Mouse (Mus musculus) stomach, embryonic 14.5 days (tissue): Measurements from ENCODE around the gene Disc1. TPM values are rescaled to one million over a fixed set of nuclear protein-coding genes. Genes with fewer than 3 reads are reported as not detected.

Source experiments
- ATAC-seq: fragments of 200-750 bp; cut with Nextera tagmentation; 2 replicates; pipeline ENCODE4 v1.8.0; 2017; ENCODE audit warnings: low read depth, moderate TSS enrichment; ENCODE audit not compliant: insufficient number of reproducible peaks, insufficient read depth, low FRiP score
- H3K27ac ChIP-seq: fragments of 300-500 bp; sonication (generic); 2 replicates; pipeline ENCODE4 v1.5.1; 2014; ENCODE audit warnings: mild to moderate bottlenecking, low read length, moderate library complexity, mixed read lengths
- H3K27me3 ChIP-seq: fragments of 300-500 bp; sonication (generic); 2 replicates; pipeline ENCODE4 v1.6.1; 2014; ENCODE audit warnings: low read length, control low read depth, mixed read lengths; ENCODE audit not compliant: control insufficient read depth, insufficient read depth
- H3K36me3 ChIP-seq: fragments of 300-500 bp; sonication (generic); 2 replicates; pipeline ENCODE4 v1.6.1; 2014; ENCODE audit warnings: mild to moderate bottlenecking, control low read depth, low read length, moderate library complexity, mixed read lengths; ENCODE audit not compliant: control insufficient read depth, insufficient read depth
- H3K4me1 ChIP-seq: fragments of 300-500 bp; sonication (generic); 2 replicates; pipeline ENCODE4 v1.6.1; 2014; ENCODE audit warnings: low read length, control low read depth, mixed read lengths; ENCODE audit not compliant: control insufficient read depth, insufficient read depth
- H3K4me2 ChIP-seq: fragments of 300-500 bp; sonication (generic); replicated peaks from 2 replicates; pipeline ENCODE4 v1.6.1; 2014; ENCODE audit warnings: low read depth, low read length, control low read depth
- H3K4me3 ChIP-seq: fragments of 300-500 bp; sonication (generic); 2 replicates; pipeline ENCODE4 v1.5.1; 2014; ENCODE audit warnings: low read depth, low read length, control low read depth
- H3K9ac ChIP-seq: fragments of 300-500 bp; sonication (generic); replicated peaks from 2 replicates; pipeline ENCODE4 v1.6.1; 2014; ENCODE audit warnings: low read depth, mild to moderate bottlenecking, control low read depth, low read length, moderate library complexity, mixed read lengths
- H3K9me3 ChIP-seq: fragments of 300-500 bp; sonication (generic); 2 replicates; pipeline ENCODE4 v1.6.1; 2016; ENCODE audit warnings: low read depth, low read length, control low read depth; ENCODE audit not compliant: control insufficient read depth
- WGBS: fragments of 180-500 bp; shearing (Covaris S2); extraction: QIAGEN DNeasy Blood & Tissue Kit; methylation state at CpG from one replicate; pipeline ENCODE4 v1.1.7; 2014; 5-methylcytosine and 5-hydroxymethylcytosine counted together
- polyA plus RNA-seq: library from polyadenylated mRNA; unstranded; fragments of >200 nt; fragmentation: Nextera tagmentation; extraction: Ambion mirVana; gene quantifications from 2 replicates; pipeline ENCODE4 v1.2.1, GENCODE M21; 2014

The Disc1 gene
- polyA plus RNA-seq, 1 experiment from 2014 or later = 3.0 TPM

DNA sequence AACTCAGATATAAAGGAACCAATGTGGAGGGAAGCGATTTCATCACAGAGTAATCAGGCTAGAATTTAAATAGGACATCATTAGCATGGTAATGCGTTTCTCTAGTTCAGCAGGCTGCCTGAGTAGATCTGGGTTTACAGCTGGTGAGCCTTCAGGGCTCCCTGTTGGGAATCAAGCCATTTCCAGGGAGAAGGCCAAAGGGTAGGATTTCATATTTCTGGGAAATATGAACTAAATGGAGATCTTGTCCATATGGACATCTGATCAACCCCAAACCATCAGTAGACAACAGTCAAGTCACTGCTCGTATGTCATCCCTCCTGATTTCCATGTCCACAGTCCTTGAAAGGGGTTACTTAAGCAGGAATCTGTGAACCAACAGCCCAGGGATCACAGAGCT is 115.6 kb downstream of the Disc1 start:
- no peaks in the 10 kb centered on the region for H3K4me1 ChIP-seq
- no peak for ATAC-seq
- H3K27ac ChIP-seq = no peak overlapping the region
- H3K4me2 ChIP-seq = no peak overlapping the region
- 57% methylated on average over 3 of the region's 3 CpGs for WGBS
- no peaks in the 10 kb centered on the region for H3K27me3 ChIP-seq
- no peaks in the 10 kb centered on the region for H3K36me3 ChIP-seq
- H3K9ac ChIP-seq = no peak overlapping the region
- no peak overlapping the region for H3K4me3 ChIP-seq
- no peaks in the 10 kb centered on the region for H3K9me3 ChIP-seq

GRCm38 (mm10) chr8:125171531-125171930 is 117.5 kb downstream of the Disc1 start:
- WGBS = 80% methylated on average over 2 of the region's 2 CpGs
- H3K27me3 ChIP-seq = no peaks in the 10 kb centered on the region
- H3K9me3 ChIP-seq = no peaks in the 10 kb centered on the region
- no peak for ATAC-seq
- no peaks in the 10 kb centered on the region for H3K4me1 ChIP-seq
- H3K4me2 ChIP-seq = no peak overlapping the region
- no peaks in the 10 kb centered on the region for H3K36me3 ChIP-seq
- H3K27ac ChIP-seq = no peak overlapping the region
- H3K4me3 ChIP-seq = no peak overlapping the region
- H3K9ac ChIP-seq = no peak overlapping the region

GRCm38 (mm10) chr8:125174237-125174636 is 120.2 kb downstream of the Disc1 start:
- no peak for ATAC-seq
- no peaks in the 10 kb centered on the region for H3K36me3 ChIP-seq
- H3K9ac ChIP-seq = no peak overlapping the region
- H3K27me3 ChIP-seq = no peaks in the 10 kb centered on the region
- no peak overlapping the region for H3K4me3 ChIP-seq
- 58% methylated on average over 7 of the region's 7 CpGs for WGBS
- H3K27ac ChIP-seq = no peak overlapping the region
- no peaks in the 10 kb centered on the region for H3K9me3 ChIP-seq
- no peak overlapping the region for H3K4me2 ChIP-seq
- H3K4me1 ChIP-seq = no peaks in the 10 kb centered on the region

DNA sequence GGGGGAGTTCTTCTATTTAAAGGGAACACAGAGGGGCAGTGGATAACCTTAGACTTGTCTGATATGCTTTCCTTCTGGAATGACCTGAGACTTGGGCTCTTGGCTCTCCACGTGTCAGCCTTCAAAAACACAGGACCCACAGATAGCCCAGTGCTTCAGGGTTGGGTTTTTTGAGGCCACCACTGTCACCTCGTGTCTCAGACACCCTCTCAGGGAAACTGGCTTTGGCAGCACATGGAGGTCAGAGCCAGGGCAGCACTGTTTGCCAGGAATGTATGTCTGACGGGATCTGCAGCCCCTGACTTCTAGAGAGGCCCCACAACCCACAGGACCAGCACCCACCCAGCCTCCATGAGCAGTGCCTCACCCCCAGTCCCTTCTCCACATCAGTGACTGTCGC is 120.9 kb downstream of the Disc1 start:
- Histone ChIP-seq H3K4me3 (no peak overlapping the region), H3K36me3 (no peaks in the 10 kb centered on the region), H3K4me1 (no peaks in the 10 kb centered on the region), H3K4me2 (no peak overlapping the region), H3K27ac (no peak overlapping the region), H3K27me3 (no peaks in the 10 kb centered on the region), H3K9ac (no peak overlapping the region), H3K9me3 (no peaks in the 10 kb centered on the region)
- 45% methylated on average over 4 of the region's 4 CpGs for WGBS
- ATAC-seq = no peak

DNA sequence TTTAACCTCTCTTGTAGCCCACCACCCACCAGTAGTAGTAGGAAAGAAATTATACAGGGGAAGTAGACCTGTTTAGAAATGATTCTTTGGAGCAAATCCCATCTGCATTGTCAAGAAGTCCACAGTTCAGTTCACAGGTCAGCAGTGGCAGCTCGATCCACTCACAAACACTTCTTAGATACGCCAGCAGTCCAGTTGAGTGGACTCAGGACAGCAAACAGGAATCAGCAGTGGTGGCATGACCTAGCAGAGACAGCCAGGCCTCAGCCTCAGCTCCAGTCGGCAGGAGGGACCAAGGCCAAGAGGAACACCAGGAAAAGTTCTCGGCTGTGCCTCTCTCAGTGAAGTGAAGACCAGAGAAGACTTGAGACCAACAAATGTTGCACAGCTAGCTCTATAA is 121.7 kb downstream of the Disc1 start:
- no peak overlapping the region for H3K27ac ChIP-seq
- no peak overlapping the region for H3K4me2 ChIP-seq
- no peak overlapping the region for H3K4me3 ChIP-seq
- H3K27me3 ChIP-seq = no peaks in the 10 kb centered on the region
- H3K4me1 ChIP-seq = no peaks in the 10 kb centered on the region
- no peaks in the 10 kb centered on the region for H3K9me3 ChIP-seq
- WGBS = 85% methylated on average over 4 of the region's 4 CpGs
- no peaks in the 10 kb centered on the region for H3K36me3 ChIP-seq
- ATAC-seq = no peak
- H3K9ac ChIP-seq = no peak overlapping the region

DNA sequence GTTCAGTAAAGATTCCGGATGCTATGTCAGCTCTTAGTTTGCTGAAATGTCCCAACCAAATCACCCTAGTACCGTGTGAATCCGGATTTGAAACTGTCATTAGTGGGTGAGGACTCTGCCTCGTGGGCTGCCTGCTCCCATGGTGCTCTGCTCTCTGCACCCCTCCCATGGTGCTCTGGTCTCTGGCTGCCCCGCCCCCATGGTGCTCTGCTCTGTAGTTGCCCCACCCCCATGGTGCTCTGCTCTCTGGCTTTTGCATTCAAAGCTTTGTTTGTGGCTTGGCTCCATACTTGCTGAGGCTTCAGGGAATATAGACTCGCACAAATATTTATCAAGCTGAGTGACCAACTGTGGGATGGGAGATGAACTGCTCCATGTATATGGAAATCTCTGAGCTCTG is 123.1 kb downstream of the Disc1 start:
- H3K27ac ChIP-seq = no peak overlapping the region
- no peaks in the 10 kb centered on the region for H3K36me3 ChIP-seq
- no peak overlapping the region for H3K9ac ChIP-seq
- H3K9me3 ChIP-seq = no peaks in the 10 kb centered on the region
- H3K4me1 ChIP-seq = no peaks in the 10 kb centered on the region
- H3K4me3 ChIP-seq = no peak overlapping the region
- WGBS = 80% methylated on average over 6 of the region's 6 CpGs
- ATAC-seq = no peak
- H3K4me2 ChIP-seq = no peak overlapping the region
- no peaks in the 10 kb centered on the region for H3K27me3 ChIP-seq

DNA sequence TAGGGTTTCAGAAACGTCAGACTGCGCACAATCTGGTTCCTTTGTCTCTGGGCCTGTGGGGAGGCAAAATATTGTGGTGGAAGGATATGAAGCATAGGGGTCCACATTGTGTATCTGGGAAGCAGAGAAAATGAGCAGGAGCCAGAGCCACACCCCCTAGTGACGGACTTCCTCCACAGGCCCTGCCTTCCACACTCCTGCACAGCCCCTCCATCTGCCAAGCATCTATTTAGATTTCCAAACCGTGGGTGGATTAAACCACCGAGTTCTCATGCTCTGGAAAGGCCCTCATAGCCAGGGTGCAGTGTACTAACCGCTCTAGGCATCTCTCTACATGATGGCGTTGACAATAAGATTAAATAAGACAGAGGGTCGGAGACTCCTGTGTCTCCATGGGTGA is 124.0 kb downstream of the Disc1 start:
- H3K36me3 ChIP-seq = no peaks in the 10 kb centered on the region
- no peak overlapping the region for H3K27ac ChIP-seq
- WGBS = 64% methylated on average over 8 of the region's 8 CpGs
- no peak overlapping the region for H3K4me3 ChIP-seq
- no peak for ATAC-seq
- H3K4me1 ChIP-seq = no peaks in the 10 kb centered on the region
- no peaks in the 10 kb centered on the region for H3K9me3 ChIP-seq
- no peak overlapping the region for H3K4me2 ChIP-seq
- no peak overlapping the region for H3K9ac ChIP-seq
- no peaks in the 10 kb centered on the region for H3K27me3 ChIP-seq

GRCm38 (mm10) chr8:125183548-125184451 is 129.8 kb downstream of the Disc1 start:
- Histone ChIP-seq H3K9ac (no peak overlapping the region), H3K27ac (no peak overlapping the region), H3K9me3 (no peaks in the 10 kb centered on the region), H3K4me3 (no peak overlapping the region), H3K4me1 (0 out of 2 replicates have a peak, but pooled peaks cover 3% of the 10 kb centered on the region), H3K27me3 (no peaks in the 10 kb centered on the region), H3K4me2 (no peak overlapping the region), H3K36me3 (no peaks in the 10 kb centered on the region)
- WGBS = 15% methylated on average over 17 of the region's 17 CpGs
- ATAC-seq = no peak

GRCm38 (mm10) chr8:125184452-125184817 is 130.4 kb downstream of the Disc1 start:
- Histone ChIP-seq H3K4me2 (no peak overlapping the region), H3K27me3 (no peaks in the 10 kb centered on the region), H3K9me3 (no peaks in the 10 kb centered on the region), H3K36me3 (no peaks in the 10 kb centered on the region), H3K9ac (no peak overlapping the region), H3K4me1 (0 out of 2 replicates have a peak, but pooled peaks cover 3% of the 10 kb centered on the region), H3K4me3 (no peak overlapping the region), H3K27ac (no peak overlapping the region)
- ATAC-seq = no peak
- 58% methylated on average over 9 of the region's 9 CpGs for WGBS
